Mouse (Mus musculus): ENCODE results near the gene Slc45a3.

GRCm38 (mm10) chr1:131968556-131968955 lies 5.8 kb downstream of the Slc45a3 start:
- TF ChIP-seq POLR2A (IDR thresholded peaks at IDR 0.05; ENCODE audit: borderline replicate concordance, control insufficient read depth, low read depth, low read length) (no peak), CTCF (IDR thresholded peaks at IDR 0.05; ENCODE audit: control insufficient read depth, insufficient read depth, low read length) (no peak)

Data from bone marrow, adult 2 months (tissue).